Mouse (Mus musculus): ENCODE data around the gene Slc35d1.

GRCm38 (mm10) chr4:103173507-103173906, 41.5 kb downstream of the Slc35d1 start:
- TF ChIP-seq GATA1 (IDR thresholded peaks at IDR 0.05; ENCODE audit: low read length) (no peak), TAL1 (IDR thresholded peaks at IDR 0.05; ENCODE audit: low read length) (no peak)

Data from erythroblast, embryonic 14.5 days (primary cell).